Mouse (Mus musculus): Measurements from ENCODE around the gene Usp3. TPM values are rescaled to one million over a fixed set of nuclear protein-coding genes. Genes with fewer than 3 reads are reported as not detected.

Gene Usp3
- total RNA-seq (2021): 10 to 100 TPM; 20.2 to 27.1 TPM
- long read RNA-seq, experiment 1, full-length matches to known transcripts: 10 of 15 reads
- long read RNA-seq, experiment 1, partial matches to known transcripts: 0 of 15 reads
- long read RNA-seq, experiment 1, other reads (novel, unspliced or antisense): 5 of 15 reads
- long read RNA-seq, experiment 2, full-length matches to known transcripts: 8 of 10 reads
- long read RNA-seq, experiment 2, partial matches to known transcripts: 0 of 10 reads
- long read RNA-seq, experiment 2, other reads (novel, unspliced or antisense): 2 of 10 reads

- intact Hi-C loops (cut with DNase I): loop anchor here (5.0 kb wide), 1 partner anchor 81 kb away; the partner anchor contains the start of gene Fbxl22
- peak; percentile 94 to 95 for DNase-seq (ENCODE audit: low spot score in 2 of 2)
Observed at GRCm38 (mm10) chr9:66592708-66593612, at the start of gene Usp3. Usp3 (minus strand) TSS chr9:66593142.

- intact Hi-C loops (cut with DNase I): no loop called here
Observed at GRCm38 (mm10) chr9:66640491-66640890, 47.5 kb upstream of the Usp3 start.

GRCm38 (mm10) chr9:66639626-66640025 lies 46.7 kb upstream of the Usp3 start:
- no peak for DNase-seq (ENCODE audit: low spot score in 2 of 2)
- intact Hi-C loops (cut with DNase I): no loop called here

More at GRCm38 (mm10) chr9:66640491-66640890, 47.5 kb upstream of the Usp3 start:
- no peak for DNase-seq (ENCODE audit: low spot score in 2 of 2)

GRCm38 (mm10) chr9:66632441-66632840 lies 39.5 kb upstream of the Usp3 start:
- DNase-seq (ENCODE audit: low spot score in 2 of 2): no peak
- intact Hi-C loops (cut with DNase I): no loop called here

GRCm38 (mm10) chr9:66630931-66631330 lies 38.0 kb upstream of the Usp3 start:
- intact Hi-C loops (cut with DNase I): no loop called here
- DNase-seq (ENCODE audit: low spot score in 2 of 2): no peak

- no peak for DNase-seq (ENCODE audit: low spot score in 2 of 2)
- intact Hi-C loops (cut with DNase I): no loop called here
Observed at GRCm38 (mm10) chr9:66626661-66627060, 33.7 kb upstream of the Usp3 start.

- intact Hi-C loops (cut with DNase I): no loop called here
- no peak for DNase-seq (ENCODE audit: low spot score in 2 of 2)
Observed at GRCm38 (mm10) chr9:66625974-66626530, 33.1 kb upstream of the Usp3 start.

GRCm38 (mm10) chr9:66624873-66625272 lies 31.9 kb upstream of the Usp3 start:
- intact Hi-C loops (cut with DNase I): no loop called here
- no peak for DNase-seq (ENCODE audit: low spot score in 2 of 2)

GRCm38 (mm10) chr9:66623627-66624026 lies 30.7 kb upstream of the Usp3 start:
- no peak for DNase-seq (ENCODE audit: low spot score in 2 of 2)
- intact Hi-C loops (cut with DNase I): no loop called here

GRCm38 (mm10) chr9:66620581-66620981 lies 27.6 kb upstream of the Usp3 start:
- DNase-seq (ENCODE audit: low spot score in 2 of 2): no peak
- intact Hi-C loops (cut with DNase I): no loop called here

GRCm38 (mm10) chr9:66620055-66620454 lies 27.1 kb upstream of the Usp3 start:
- DNase-seq (ENCODE audit: low spot score in 2 of 2): no peak
- intact Hi-C loops (cut with DNase I): no loop called here

- no peak for DNase-seq (ENCODE audit: low spot score in 2 of 2)
- intact Hi-C loops (cut with DNase I): no loop called here
Observed at GRCm38 (mm10) chr9:66617812-66618211, 24.9 kb upstream of the Usp3 start.

- intact Hi-C loops (cut with DNase I): no loop called here
- no peak for DNase-seq (ENCODE audit: low spot score in 2 of 2)
Observed at GRCm38 (mm10) chr9:66616858-66617257, 23.9 kb upstream of the Usp3 start.

- no peak for DNase-seq (ENCODE audit: low spot score in 2 of 2)
- intact Hi-C loops (cut with DNase I): no loop called here
Observed at GRCm38 (mm10) chr9:66615141-66615540, 22.2 kb upstream of the Usp3 start.

GRCm38 (mm10) chr9:66614547-66614946 lies 21.6 kb upstream of the Usp3 start:
- no peak for DNase-seq (ENCODE audit: low spot score in 2 of 2)
- intact Hi-C loops (cut with DNase I): loop anchor here (5.0 kb wide), 1 partner anchor 102 kb away; the partner anchor contains the start of gene Fbxl22

- intact Hi-C loops (cut with DNase I): loop anchor here (5.0 kb wide), 1 partner anchor 101 kb away; the partner anchor contains the start of gene Fbxl22
Observed at GRCm38 (mm10) chr9:66613667-66614066, 20.7 kb upstream of the Usp3 start.

GRCm38 (mm10) chr9:66611478-66612093 lies 18.6 kb upstream of the Usp3 start:
- intact Hi-C loops (cut with DNase I): loop anchor here (5.0 kb wide), 1 partner anchor 99 kb away; the partner anchor contains the start of gene Fbxl22
- peak; percentile 87 to 91 for DNase-seq (ENCODE audit: low spot score in 2 of 2)

More at GRCm38 (mm10) chr9:66613667-66614066, 20.7 kb upstream of the Usp3 start:
- DNase-seq (ENCODE audit: low spot score in 2 of 2): no peak

- intact Hi-C loops (cut with DNase I): no loop called here
- DNase-seq (ENCODE audit: low spot score in 2 of 2): no peak
Observed at GRCm38 (mm10) chr9:66608817-66609345, 15.9 kb upstream of the Usp3 start.

- no peak for DNase-seq (ENCODE audit: low spot score in 2 of 2)
- intact Hi-C loops (cut with DNase I): no loop called here
Observed at GRCm38 (mm10) chr9:66606851-66607250, 13.9 kb upstream of the Usp3 start.
